Mouse (Mus musculus) embryonic facial prominence, embryonic 14.5 days (tissue): ENCODE measurements around the gene Nodal. TPM values are rescaled to one million over a fixed set of nuclear protein-coding genes. Genes with fewer than 3 reads are reported as not detected.

Experiments used
- ATAC-seq: fragments of 200-750 bp; cut with Nextera tagmentation; 2 replicates; pipeline ENCODE4 v1.8.0; 2017; ENCODE audit warnings: low read depth, moderate number of reproducible peaks, moderate TSS enrichment
- DNase-seq: peaks from one replicate; pipeline ENCODE4 v3.0.0-alpha.2; 2015; ENCODE audit warnings: low spot score
- H3K27ac ChIP-seq: fragments of 300-500 bp; sonication (generic); replicated peaks from 2 replicates; pipeline ENCODE4 v1.5.1; 2014; ENCODE audit warnings: low read depth, mild to moderate bottlenecking, low read length, moderate library complexity
- H3K27me3 ChIP-seq: fragments of 300-500 bp; sonication (generic); replicated peaks from 2 replicates; pipeline ENCODE4 v1.6.1; 2014; ENCODE audit warnings: low read length; ENCODE audit not compliant: control insufficient read depth, insufficient read depth
- H3K36me3 ChIP-seq: fragments of 300-500 bp; sonication (generic); 2 replicates; pipeline ENCODE4 v1.6.1; 2014; ENCODE audit warnings: low read length, mixed read lengths; ENCODE audit not compliant: control insufficient read depth, insufficient read depth
- H3K4me1 ChIP-seq: fragments of 300-500 bp; sonication (generic); 2 replicates; pipeline ENCODE4 v1.6.1; 2014; ENCODE audit warnings: antibody characterized with exemption, low read length; ENCODE audit not compliant: control insufficient read depth, insufficient read depth
- H3K4me2 ChIP-seq: fragments of 300-500 bp; sonication (generic); 2 replicates; pipeline ENCODE4 v1.6.1; 2014; ENCODE audit warnings: low read depth, mild to moderate bottlenecking, low read length, moderate library complexity, mixed read lengths
- H3K4me3 ChIP-seq: fragments of 300-500 bp; sonication (generic); 2 replicates; pipeline ENCODE4 v1.5.1; 2014; ENCODE audit warnings: low read depth, mild to moderate bottlenecking, low read length
- H3K9ac ChIP-seq: fragments of 300-500 bp; sonication (generic); 2 replicates; pipeline ENCODE4 v1.6.1; 2014; ENCODE audit warnings: low read depth, mild to moderate bottlenecking, low read length, moderate library complexity, mixed read lengths
- H3K9me3 ChIP-seq: fragments of 300-500 bp; sonication (generic); 2 replicates; pipeline ENCODE4 v1.6.1; 2016; ENCODE audit warnings: low read length; ENCODE audit not compliant: control insufficient read depth
- WGBS: fragments of 180-500 bp; shearing (Covaris S2); extraction: QIAGEN DNeasy Blood & Tissue Kit; methylation state at CpG from one replicate; pipeline ENCODE4 v1.1.7; 2014; 5-methylcytosine and 5-hydroxymethylcytosine counted together
- polyA plus RNA-seq: library from polyadenylated mRNA; unstranded; fragments of >200 nt; fragmentation: Nextera tagmentation; extraction: Ambion mirVana; gene quantifications from 2 replicates; pipeline ENCODE4 v1.2.1, GENCODE M21; 2014

Nodal gene
- polyA plus RNA-seq, 1 experiment from 2014 or later, result 0.10 TPM

- Histone ChIP-seq H3K9ac (peak overlapping the region; percentile 51), H3K4me1 (peaks cover 10% of the 10 kb centered on the region), H3K4me2 (peak overlapping the region; percentile 86), H3K27me3 (peaks cover 57% of the 10 kb centered on the region), H3K4me3 (peak overlapping the region; percentile 46), H3K36me3 (no peaks in the 10 kb centered on the region), H3K27ac (no peak overlapping the region), H3K9me3 (no peaks in the 10 kb centered on the region)
- WGBS, result 2% methylated on average over 48 of the region's 50 CpGs
- no peak for DNase-seq
- 0 out of 2 replicates have a peak, but pooled peaks have one; percentile 20 for ATAC-seq
Measured at GRCm38 (mm10) chr10:61418131-61418900, 544 bp downstream of the Nodal start.

DNA sequence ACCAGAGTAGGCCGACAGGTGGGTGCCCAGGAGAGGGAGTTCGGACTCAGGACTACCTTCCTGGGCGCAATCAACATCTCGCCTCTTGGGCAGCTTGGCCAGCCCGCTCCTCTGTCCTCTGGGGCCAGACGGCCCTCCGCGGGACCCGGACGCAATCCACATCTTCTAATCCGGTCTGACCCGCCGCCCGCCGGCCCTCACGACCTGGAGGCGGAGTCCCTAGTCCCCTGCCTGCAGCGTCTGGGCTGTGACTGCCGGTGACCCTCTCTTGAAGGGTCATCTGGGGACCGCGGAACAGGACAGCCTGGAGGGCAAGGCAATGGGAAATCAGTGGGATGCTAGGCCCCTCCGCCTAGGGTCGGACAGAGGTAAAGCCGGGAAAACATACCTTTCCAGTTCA lies 1.4 kb downstream of the Nodal start:
- peaks cover 10% of the 10 kb centered on the region for H3K4me1 ChIP-seq
- ATAC-seq, result no peak
- 5% methylated on average over 21 of the region's 24 CpGs for WGBS
- no peaks in the 10 kb centered on the region for H3K9me3 ChIP-seq
- H3K27me3 ChIP-seq, result peaks cover 57% of the 10 kb centered on the region
- H3K9ac ChIP-seq, result no peak overlapping the region
- H3K4me2 ChIP-seq, result 0 out of 2 replicates have a peak overlapping the region, but pooled peaks have one; percentile 10
- H3K27ac ChIP-seq, result no peak overlapping the region
- H3K4me3 ChIP-seq, result no peak overlapping the region
- H3K36me3 ChIP-seq, result no peaks in the 10 kb centered on the region
- no peak for DNase-seq

DNA sequence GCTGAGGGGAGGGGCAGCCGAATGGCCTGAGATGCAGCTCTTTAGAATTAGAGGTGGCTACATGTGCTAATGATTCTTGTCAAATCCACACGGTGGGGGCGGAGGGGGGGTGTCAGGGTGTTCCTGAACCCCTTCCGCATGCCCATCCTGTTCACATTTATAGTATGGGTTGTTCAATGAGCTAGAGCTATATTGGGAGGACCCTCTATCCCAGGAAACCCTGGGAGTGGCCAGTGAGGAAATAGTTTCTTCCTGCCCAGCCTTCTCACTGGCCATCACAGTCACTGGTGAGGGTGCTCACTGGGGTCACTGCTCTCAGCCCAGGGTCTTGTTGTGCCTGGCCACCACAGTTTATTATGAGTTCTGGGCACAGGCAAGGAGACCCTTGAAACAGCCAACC lies 2.2 kb downstream of the Nodal start:
- no peaks in the 10 kb centered on the region for H3K9me3 ChIP-seq
- peaks cover 17% of the 10 kb centered on the region for H3K4me1 ChIP-seq
- DNase-seq (no peak), ATAC-seq (no peak)
- H3K27ac ChIP-seq, result no peak overlapping the region
- 74% methylated on average over 4 of the region's 4 CpGs for WGBS
- no peak overlapping the region for H3K4me2 ChIP-seq
- H3K36me3 ChIP-seq, result no peaks in the 10 kb centered on the region
- H3K9ac ChIP-seq, result no peak overlapping the region
- peaks cover 54% of the 10 kb centered on the region for H3K27me3 ChIP-seq
- no peak overlapping the region for H3K4me3 ChIP-seq

DNA sequence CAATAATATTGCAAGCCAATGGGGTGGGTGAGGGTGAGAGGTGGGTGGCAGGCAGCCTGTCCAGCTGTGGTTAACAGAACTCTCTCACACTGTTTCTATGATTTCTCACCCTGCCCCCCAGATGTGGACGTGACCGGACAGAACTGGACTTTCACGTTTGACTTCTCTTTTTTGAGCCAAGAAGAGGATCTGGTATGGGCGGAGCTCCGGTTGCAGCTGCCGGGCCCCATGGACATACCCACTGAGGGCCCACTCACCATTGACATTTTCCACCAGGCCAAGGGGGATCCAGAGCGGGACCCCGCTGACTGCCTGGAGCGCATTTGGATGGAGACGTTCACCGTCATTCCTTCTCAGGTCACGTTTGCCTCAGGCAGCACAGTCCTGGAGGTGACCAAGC lies 5.1 kb downstream of the Nodal start:
- no peak for DNase-seq
- Histone ChIP-seq H3K4me3 (no peak overlapping the region), H3K9me3 (no peaks in the 10 kb centered on the region), H3K36me3 (no peaks in the 10 kb centered on the region), H3K9ac (no peak overlapping the region), H3K27ac (no peak overlapping the region), H3K4me2 (no peak overlapping the region), H3K27me3 (peaks cover 32% of the 10 kb centered on the region), H3K4me1 (peaks cover 17% of the 10 kb centered on the region)
- 84% methylated on average over 11 of the region's 12 CpGs for WGBS
- no peak for ATAC-seq

GRCm38 (mm10) chr10:61423289-61423688 lies 5.5 kb downstream of the Nodal start:
- WGBS, result 32% methylated on average over 10 of the region's 10 CpGs
- H3K27me3 ChIP-seq, result peaks cover 27% of the 10 kb centered on the region
- no peak for ATAC-seq

DNA sequence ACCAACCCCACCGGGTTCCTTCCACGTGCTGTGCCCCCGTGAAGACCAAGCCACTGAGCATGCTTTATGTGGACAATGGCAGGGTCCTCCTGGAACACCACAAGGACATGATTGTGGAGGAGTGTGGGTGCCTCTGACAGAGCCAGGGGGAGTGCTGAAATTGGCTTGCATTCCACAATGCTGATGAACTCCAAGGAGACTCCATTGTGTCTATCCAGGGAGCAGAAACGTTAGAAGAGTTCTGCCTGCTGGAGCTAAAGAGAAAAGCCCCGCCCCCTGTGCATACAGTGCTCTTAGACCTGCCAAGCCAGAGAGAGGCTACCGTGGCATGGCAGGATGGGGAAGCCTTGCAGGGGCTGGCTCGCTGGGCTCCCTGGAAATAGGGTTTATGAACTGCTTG lies 6.7 kb downstream of the Nodal start:
- DNase-seq, result peak; percentile 74
- Histone ChIP-seq H3K27me3 (peaks cover 15% of the 10 kb centered on the region), H3K4me2 (peak overlapping the region; percentile 15; the same call in 1 of the 2 replicates), H3K9ac (no peak overlapping the region), H3K4me1 (peaks cover 8% of the 10 kb centered on the region), H3K4me3 (no peak overlapping the region), H3K9me3 (no peaks in the 10 kb centered on the region), H3K36me3 (peaks cover 9% of the 10 kb centered on the region; the same call in 1 of the 2 replicates), H3K27ac (no peak overlapping the region)
- WGBS, result 28% methylated on average over 7 of the region's 7 CpGs
- ATAC-seq, result 0 out of 2 replicates have a peak, but pooled peaks have one; percentile 47

More at GRCm38 (mm10) chr10:61423289-61423688, 5.5 kb downstream of the Nodal start:
- no peak overlapping the region for H3K4me2 ChIP-seq
- no peak overlapping the region for H3K9ac ChIP-seq
- no peak overlapping the region for H3K4me3 ChIP-seq
- peaks cover 13% of the 10 kb centered on the region for H3K4me1 ChIP-seq
- H3K27ac ChIP-seq, result no peak overlapping the region
- H3K36me3 ChIP-seq, result no peaks in the 10 kb centered on the region
- DNase-seq, result no peak
- H3K9me3 ChIP-seq, result no peaks in the 10 kb centered on the region

DNA sequence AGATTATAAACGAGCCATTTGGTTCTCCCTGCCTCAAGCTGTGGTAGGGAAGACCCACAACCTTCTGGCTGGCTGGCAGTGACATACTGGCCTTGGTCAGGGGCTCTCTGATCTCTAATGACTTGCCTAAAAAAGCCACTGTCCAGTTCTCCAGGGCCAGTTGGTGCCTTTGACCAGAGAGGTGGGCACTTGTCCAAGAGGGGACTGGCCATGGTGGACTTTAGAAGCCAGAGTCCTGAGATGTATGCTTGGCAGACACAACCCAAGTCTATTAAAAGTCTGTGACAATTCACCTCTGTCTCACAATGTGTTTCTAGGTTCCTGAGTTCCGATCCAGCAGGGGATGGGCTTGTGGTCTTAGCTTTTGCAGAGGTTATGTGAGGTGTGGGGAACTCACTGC lies 7.3 kb downstream of the Nodal start:
- Histone ChIP-seq H3K9ac (no peak overlapping the region), H3K4me1 (peaks cover 8% of the 10 kb centered on the region), H3K27me3 (peaks cover 10% of the 10 kb centered on the region), H3K9me3 (no peaks in the 10 kb centered on the region), H3K4me2 (no peak overlapping the region), H3K4me3 (no peak overlapping the region), H3K27ac (no peak overlapping the region), H3K36me3 (peaks cover 14% of the 10 kb centered on the region; the same call in 1 of the 2 replicates)
- DNase-seq, result no peak
- no peak for ATAC-seq
- 78% methylated on average over 2 of the region's 2 CpGs for WGBS

- Histone ChIP-seq H3K9me3 (no peaks in the 10 kb centered on the region), H3K9ac (no peak overlapping the region), H3K4me3 (no peak overlapping the region), H3K4me2 (no peak overlapping the region), H3K27me3 (no peaks in the 10 kb centered on the region), H3K27ac (no peak overlapping the region), H3K4me1 (peaks cover 8% of the 10 kb centered on the region), H3K36me3 (peaks cover 27% of the 10 kb centered on the region)
- no peak for ATAC-seq
- WGBS, result 53% methylated on average over 2 of the region's 2 CpGs
- no peak for DNase-seq
Measured at GRCm38 (mm10) chr10:61426251-61426757, 8.5 kb downstream of the Nodal start.
